Mouse (Mus musculus) heart, postnatal 0 days (tissue): ENCODE measurements around the gene Cdh5.

ENCODE experiments used
- CTCF ChIP-seq: IDR thresholded peaks from 2 replicates; pipeline ENCODE4 v1.5.1; 2016; ENCODE audit warnings: antibody characterized with exemption, control low read depth, low read depth
- EP300 ChIP-seq: IDR thresholded peaks from 2 replicates; pipeline ENCODE4 v1.6.1; 2016; ENCODE audit warnings: antibody characterized with exemption, low read depth

GRCm38 (mm10) chr8:104177054-104177453 is 75.6 kb downstream of the Cdh5 start:
- TF ChIP-seq CTCF (no peak), EP300 (no peak)
